Mouse (Mus musculus) limb, embryonic 13.5 days (tissue): ENCODE results near the gene Gpr157. TPM values are rescaled to one million over a fixed set of nuclear protein-coding genes. Genes with fewer than 3 reads are reported as not detected.

Experiments
- ATAC-seq: fragments of 200-750 bp; cut with Nextera tagmentation; 2 replicates; pipeline ENCODE4 v1.8.0; 2017; ENCODE audit warnings: low read depth, moderate number of reproducible peaks, moderate TSS enrichment; ENCODE audit not compliant: low FRiP score
- H3K27ac ChIP-seq: fragments of 300-500 bp; sonication (generic); 2 replicates; pipeline ENCODE4 v1.5.1; 2015; ENCODE audit warnings: inconsistent platforms, mild to moderate bottlenecking, moderate library complexity
- H3K27me3 ChIP-seq: fragments of 300-500 bp; sonication (generic); 2 replicates; pipeline ENCODE4 v1.6.1; 2015; ENCODE audit warnings: mild to moderate bottlenecking, inconsistent platforms
- H3K36me3 ChIP-seq: fragments of 300-500 bp; sonication (generic); 2 replicates; pipeline ENCODE4 v1.6.1; 2015; ENCODE audit warnings: inconsistent platforms, mild to moderate bottlenecking, moderate library complexity
- H3K4me1 ChIP-seq: fragments of 300-500 bp; sonication (generic); 2 replicates; pipeline ENCODE4 v1.6.1; 2015; ENCODE audit warnings: inconsistent platforms
- H3K4me2 ChIP-seq: fragments of 300-500 bp; sonication (generic); replicated peaks from 2 replicates; pipeline ENCODE4 v1.6.1; 2015; ENCODE audit warnings: inconsistent platforms, mild to moderate bottlenecking, moderate library complexity
- H3K4me3 ChIP-seq: fragments of 300-500 bp; sonication (generic); 2 replicates; pipeline ENCODE4 v1.5.1; 2015; ENCODE audit warnings: moderate library complexity, mild to moderate bottlenecking, inconsistent platforms
- H3K9ac ChIP-seq: fragments of 300-500 bp; sonication (generic); 2 replicates; pipeline ENCODE4 v1.6.1; 2015; ENCODE audit warnings: mild to moderate bottlenecking, inconsistent platforms
- H3K9me3 ChIP-seq: fragments of 300-500 bp; sonication (generic); 2 replicates; pipeline ENCODE4 v1.6.1; 2016; ENCODE audit warnings: inconsistent platforms
- WGBS: fragments of 180-500 bp; shearing (Covaris S2); methylation state at CpG from one replicate; pipeline ENCODE4 v1.1.7; 2015; 5-methylcytosine and 5-hydroxymethylcytosine counted together
- polyA plus RNA-seq: library from polyadenylated mRNA; unstranded; fragments of >200 nt; fragmentation: Nextera tagmentation; extraction: Ambion mirVana; gene quantifications from 2 replicates; pipeline ENCODE4 v1.2.1, GENCODE M21; 2015

Gene Gpr157
- polyA plus RNA-seq, 1 experiment from 2014 or later = 1.2 TPM

- no peak overlapping the region for H3K4me2 ChIP-seq
- no peak overlapping the region for H3K27ac ChIP-seq
- 80% methylated on average over 7 of the region's 7 CpGs for WGBS
These were observed 11.8 kb upstream of the Gpr157 start for GRCm38 (mm10) chr4:150075350-150075749.

GRCm38 (mm10) chr4:150076147-150076546 is 11.0 kb upstream of the Gpr157 start:
- WGBS = 37% methylated on average over 18 of the region's 18 CpGs
- Histone ChIP-seq H3K4me3 (no peak overlapping the region), H3K36me3 (no peaks in the 10 kb centered on the region), H3K9ac (no peak overlapping the region), H3K4me2 (no peak overlapping the region), H3K9me3 (no peaks in the 10 kb centered on the region), H3K4me1 (no peaks in the 10 kb centered on the region), H3K27ac (no peak overlapping the region), H3K27me3 (no peaks in the 10 kb centered on the region)
- ATAC-seq = no peak

More at GRCm38 (mm10) chr4:150075350-150075749, 11.8 kb upstream of the Gpr157 start:
- H3K27me3 ChIP-seq = no peaks in the 10 kb centered on the region
- no peak overlapping the region for H3K4me3 ChIP-seq
- H3K9ac ChIP-seq = no peak overlapping the region
- no peak for ATAC-seq
- peaks cover 2% of the 10 kb centered on the region for H3K4me1 ChIP-seq
- H3K9me3 ChIP-seq = no peaks in the 10 kb centered on the region
- H3K36me3 ChIP-seq = no peaks in the 10 kb centered on the region

GRCm38 (mm10) chr4:150078646-150079045 is 8.5 kb upstream of the Gpr157 start:
- Histone ChIP-seq H3K36me3 (no peaks in the 10 kb centered on the region), H3K4me3 (no peak overlapping the region), H3K4me1 (no peaks in the 10 kb centered on the region), H3K27me3 (no peaks in the 10 kb centered on the region), H3K9ac (no peak overlapping the region), H3K4me2 (no peak overlapping the region), H3K9me3 (no peaks in the 10 kb centered on the region), H3K27ac (no peak overlapping the region)
- WGBS = 69% methylated on average over 2 of the region's 2 CpGs
- ATAC-seq = no peak

GRCm38 (mm10) chr4:150079244-150079643 is 7.9 kb upstream of the Gpr157 start:
- 68% methylated on average over 7 of the region's 7 CpGs for WGBS
- H3K4me2 ChIP-seq = no peak overlapping the region
- H3K27ac ChIP-seq = no peak overlapping the region
- no peaks in the 10 kb centered on the region for H3K27me3 ChIP-seq
- H3K36me3 ChIP-seq = no peaks in the 10 kb centered on the region
- ATAC-seq = no peak
- H3K9ac ChIP-seq = no peak overlapping the region
- H3K4me1 ChIP-seq = no peaks in the 10 kb centered on the region
- no peaks in the 10 kb centered on the region for H3K9me3 ChIP-seq
- H3K4me3 ChIP-seq = no peak overlapping the region

GRCm38 (mm10) chr4:150080330-150080967 is 6.7 kb upstream of the Gpr157 start:
- Histone ChIP-seq H3K36me3 (no peaks in the 10 kb centered on the region), H3K27ac (no peak overlapping the region), H3K4me3 (no peak overlapping the region), H3K9ac (no peak overlapping the region), H3K27me3 (no peaks in the 10 kb centered on the region), H3K4me1 (no peaks in the 10 kb centered on the region), H3K9me3 (no peaks in the 10 kb centered on the region), H3K4me2 (no peak overlapping the region)
- 81% methylated on average over 11 of the region's 11 CpGs for WGBS
- ATAC-seq = no peak

GRCm38 (mm10) chr4:150085366-150085765 is 1.8 kb upstream of the Gpr157 start:
- Histone ChIP-seq H3K27ac (no peak overlapping the region), H3K4me3 (no peak overlapping the region), H3K9me3 (no peaks in the 10 kb centered on the region), H3K9ac (no peak overlapping the region), H3K27me3 (peaks cover 17% of the 10 kb centered on the region), H3K4me1 (peaks cover 17% of the 10 kb centered on the region), H3K36me3 (no peaks in the 10 kb centered on the region), H3K4me2 (no peak overlapping the region)
- ATAC-seq = no peak
- 80% methylated on average over 4 of the region's 4 CpGs for WGBS

GRCm38 (mm10) chr4:150086841-150087160 is 364 bp upstream of the Gpr157 start:
- H3K4me2 ChIP-seq = peak overlapping the region; percentile 90
- under 1% methylated on average over 7 of the region's 7 CpGs for WGBS
- H3K4me1 ChIP-seq = peaks cover 17% of the 10 kb centered on the region
- peak overlapping the region; percentile 54 for H3K4me3 ChIP-seq
- H3K36me3 ChIP-seq = no peaks in the 10 kb centered on the region
- H3K27ac ChIP-seq = peak overlapping the region; percentile 70; the same call in 1 of the 2 replicates
- no peaks in the 10 kb centered on the region for H3K9me3 ChIP-seq
- ATAC-seq = no peak
- H3K27me3 ChIP-seq = peaks cover 26% of the 10 kb centered on the region
- H3K9ac ChIP-seq = no peak overlapping the region

- Histone ChIP-seq H3K9me3 (no peaks in the 10 kb centered on the region), H3K27ac (no peak overlapping the region), H3K36me3 (no peaks in the 10 kb centered on the region), H3K4me3 (peak overlapping the region; percentile 54), H3K4me1 (peaks cover 17% of the 10 kb centered on the region), H3K9ac (peak overlapping the region; percentile 74), H3K27me3 (peaks cover 29% of the 10 kb centered on the region), H3K4me2 (peak overlapping the region; percentile 90)
- 18% methylated on average over 29 of the region's 29 CpGs for WGBS
- ATAC-seq = no peak
These were observed 845 bp downstream of the Gpr157 start for GRCm38 (mm10) chr4:150087890-150088530.

GRCm38 (mm10) chr4:150089121-150089520 is 2.0 kb downstream of the Gpr157 start:
- Histone ChIP-seq H3K9me3 (no peaks in the 10 kb centered on the region), H3K9ac (no peak overlapping the region), H3K27ac (no peak overlapping the region), H3K4me2 (peak overlapping the region; percentile 90; the same call in 1 of the 2 replicates), H3K4me3 (no peak overlapping the region), H3K36me3 (no peaks in the 10 kb centered on the region), H3K4me1 (peaks cover 26% of the 10 kb centered on the region), H3K27me3 (peaks cover 29% of the 10 kb centered on the region)
- WGBS = 62% methylated on average over 10 of the region's 10 CpGs
- no peak for ATAC-seq

- H3K27ac ChIP-seq = no peak overlapping the region
- WGBS = 83% methylated on average over 18 of the region's 18 CpGs
- H3K4me1 ChIP-seq = peaks cover 31% of the 10 kb centered on the region
- no peak overlapping the region for H3K9ac ChIP-seq
- no peaks in the 10 kb centered on the region for H3K9me3 ChIP-seq
- H3K4me2 ChIP-seq = no peak overlapping the region
- H3K27me3 ChIP-seq = peaks cover 29% of the 10 kb centered on the region
- no peak for ATAC-seq
- H3K36me3 ChIP-seq = no peaks in the 10 kb centered on the region
- H3K4me3 ChIP-seq = no peak overlapping the region
These were observed 4.9 kb downstream of the Gpr157 start for GRCm38 (mm10) chr4:150091887-150092582.

- ATAC-seq = no peak
- H3K9me3 ChIP-seq = no peaks in the 10 kb centered on the region
These were observed 5.4 kb downstream of the Gpr157 start for GRCm38 (mm10) chr4:150092583-150092902.

GRCm38 (mm10) chr4:150093560-150094462 is 6.6 kb downstream of the Gpr157 start:
- Histone ChIP-seq H3K9me3 (no peaks in the 10 kb centered on the region), H3K27ac (no peak overlapping the region; the same call in 1 of the 2 replicates), H3K9ac (no peak overlapping the region), H3K36me3 (no peaks in the 10 kb centered on the region), H3K4me1 (peaks cover 21% of the 10 kb centered on the region), H3K4me2 (no peak overlapping the region), H3K27me3 (peaks cover 23% of the 10 kb centered on the region), H3K4me3 (no peak overlapping the region)
- WGBS = 39% methylated on average over 12 of the region's 12 CpGs
- no peak for ATAC-seq

More at GRCm38 (mm10) chr4:150092583-150092902, 5.4 kb downstream of the Gpr157 start:
- H3K4me3 ChIP-seq = no peak overlapping the region
- H3K9ac ChIP-seq = no peak overlapping the region
- H3K36me3 ChIP-seq = no peaks in the 10 kb centered on the region
- H3K4me1 ChIP-seq = peaks cover 30% of the 10 kb centered on the region
- H3K4me2 ChIP-seq = no peak overlapping the region
- no peak overlapping the region for H3K27ac ChIP-seq
- 62% methylated on average over 3 of the region's 3 CpGs for WGBS
- H3K27me3 ChIP-seq = peaks cover 29% of the 10 kb centered on the region
